Mouse (Mus musculus) stomach, postnatal 0 days (tissue): Measurements from ENCODE around the gene Plbd2. TPM values are rescaled to one million over a fixed set of nuclear protein-coding genes. Genes with fewer than 3 reads are reported as not detected.

Experiments
- ATAC-seq: fragments of 200-750 bp; cut with Nextera tagmentation; 2 replicates; pipeline ENCODE4 v1.8.0; 2017; ENCODE audit not compliant: low FRiP score, low TSS enrichment
- DNase-seq: peaks from one replicate; pipeline ENCODE4 v3.0.0-alpha.2; 2016; ENCODE audit warnings: low spot score
- H3K27ac ChIP-seq: fragments of 300-500 bp; sonication (generic); replicated peaks from 2 replicates; pipeline ENCODE4 v1.5.1; 2014; ENCODE audit warnings: mild to moderate bottlenecking, control low read depth
- H3K27me3 ChIP-seq: fragments of 300-500 bp; sonication (generic); 2 replicates; pipeline ENCODE4 v1.6.1; 2014; ENCODE audit warnings: low read length; ENCODE audit not compliant: control insufficient read depth, insufficient read depth
- H3K36me3 ChIP-seq: fragments of 300-500 bp; sonication (generic); 2 replicates; pipeline ENCODE4 v1.6.1; 2014; ENCODE audit warnings: low read length, mixed read lengths; ENCODE audit not compliant: control insufficient read depth, insufficient read depth
- H3K4me1 ChIP-seq: fragments of 300-500 bp; sonication (generic); replicated peaks from 2 replicates; pipeline ENCODE4 v1.6.1; 2014; ENCODE audit warnings: antibody characterized with exemption; ENCODE audit not compliant: control insufficient read depth, insufficient read depth
- H3K4me2 ChIP-seq: fragments of 300-500 bp; sonication (generic); replicated peaks from 2 replicates; pipeline ENCODE4 v1.6.1; 2014; ENCODE audit warnings: low read depth, mild to moderate bottlenecking, control low read depth, moderate library complexity
- H3K4me3 ChIP-seq: fragments of 300-500 bp; sonication (generic); 2 replicates; pipeline ENCODE4 v1.5.1; 2014; ENCODE audit warnings: low read depth, low read length, control low read depth
- H3K9ac ChIP-seq: fragments of 300-500 bp; sonication (generic); 2 replicates; pipeline ENCODE4 v1.6.1; 2014; ENCODE audit warnings: mild to moderate bottlenecking, low read length, control low read depth, mixed read lengths
- H3K9me3 ChIP-seq: fragments of 300-500 bp; sonication (generic); 2 replicates; pipeline ENCODE4 v1.6.1; 2016; ENCODE audit warnings: low read length; ENCODE audit not compliant: control insufficient read depth
- CTCF ChIP-seq: IDR thresholded peaks from 2 replicates; pipeline ENCODE4 v1.5.1; 2016; ENCODE audit warnings: antibody characterized with exemption, low read depth, mild to moderate bottlenecking, moderate library complexity
- EP300 ChIP-seq: optimal IDR thresholded peaks from 2 replicates; pipeline ENCODE3; 2016; ENCODE audit warnings: antibody characterized with exemption
- WGBS: fragments of 180-500 bp; shearing (Covaris S2); extraction: QIAGEN DNeasy Blood & Tissue Kit; methylation state at CpG from one replicate; pipeline ENCODE4 v1.1.7; 2014; 5-methylcytosine and 5-hydroxymethylcytosine counted together
- polyA plus RNA-seq: library from polyadenylated mRNA; unstranded; fragments of >200 nt; fragmentation: Nextera tagmentation; extraction: Ambion mirVana; gene quantifications from 2 replicates; pipeline ENCODE4 v1.2.1, GENCODE M21; 2015

Plbd2 gene
- polyA plus RNA-seq, 1 experiment from 2014 or later: 42.6 TPM

- Histone ChIP-seq H3K4me3 (no peak overlapping the region), H3K9me3 (no peaks in the 10 kb centered on the region), H3K27me3 (no peaks in the 10 kb centered on the region), H3K4me2 (no peak overlapping the region), H3K27ac (0 out of 2 replicates have a peak overlapping the region, but pooled peaks have one; percentile 31), H3K36me3 (no peaks in the 10 kb centered on the region), H3K9ac (no peak overlapping the region), H3K4me1 (peaks cover 2% of the 10 kb centered on the region; the same call in 1 of the 2 replicates)
- ATAC-seq (no peak), DNase-seq (no peak)
- TF ChIP-seq CTCF (no peak), EP300 (no peak)
- 78% methylated on average over 9 of the region's 9 CpGs for WGBS
These were observed 10.7 kb upstream of the Plbd2 start for GRCm38 (mm10) chr5:120514031-120514677.

GRCm38 (mm10) chr5:120512911-120513555 lies 9.6 kb upstream of the Plbd2 start:
- no peak for DNase-seq
- Histone ChIP-seq H3K27ac (no peak overlapping the region), H3K27me3 (no peaks in the 10 kb centered on the region), H3K36me3 (no peaks in the 10 kb centered on the region), H3K4me1 (peaks cover 2% of the 10 kb centered on the region; the same call in 1 of the 2 replicates), H3K9ac (no peak overlapping the region), H3K4me3 (no peak overlapping the region), H3K4me2 (no peak overlapping the region), H3K9me3 (no peaks in the 10 kb centered on the region)
- ATAC-seq: no peak
- 70% methylated on average over 15 of the region's 15 CpGs for WGBS
- no peak for TF ChIP-seq CTCF
- TF ChIP-seq EP300: no peak

- 12% methylated on average over 14 of the region's 14 CpGs for WGBS
- Histone ChIP-seq H3K4me1 (peaks cover 2% of the 10 kb centered on the region; the same call in 1 of the 2 replicates), H3K4me2 (peak overlapping the region; percentile 71), H3K9me3 (no peaks in the 10 kb centered on the region), H3K9ac (peak overlapping the region; percentile 67), H3K27ac (peak overlapping the region; percentile 45; the same call in 1 of the 2 replicates), H3K4me3 (peak overlapping the region; percentile 60), H3K27me3 (no peaks in the 10 kb centered on the region), H3K36me3 (no peaks in the 10 kb centered on the region)
- TF ChIP-seq EP300 (no peak), CTCF (no peak)
- DNase-seq (no peak), ATAC-seq (no peak)
These were observed 8.3 kb upstream of the Plbd2 start for GRCm38 (mm10) chr5:120511643-120512220.

- peak within 1 kb of the TSS; percentile 71 for H3K4me2 ChIP-seq
- H3K9ac ChIP-seq: peak within 1 kb of the TSS; percentile 67
- H3K27me3 ChIP-seq: no peaks in the 10 kb centered on the region
- DNase-seq (peak; percentile 96), ATAC-seq (peak; percentile 94)
- H3K27ac ChIP-seq: peak within 1 kb of the TSS; percentile 45; the same call in 1 of the 2 replicates
- H3K9me3 ChIP-seq: no peaks in the 10 kb centered on the region
- no peaks in the 10 kb centered on the region for H3K36me3 ChIP-seq
- TF ChIP-seq EP300: no peak
- no peak for TF ChIP-seq CTCF
- H3K4me1 ChIP-seq: peaks cover 2% of the 10 kb centered on the region; the same call in 1 of the 2 replicates
- peak within 1 kb of the TSS; percentile 60 for H3K4me3 ChIP-seq
- WGBS: under 1% methylated on average over 36 of the region's 36 CpGs
These were observed 7.7 kb upstream of the Plbd2 start, which contains the start of gene Slc8b1 for GRCm38 (mm10) chr5:120510982-120511642. TSS of gene Slc8b1 (plus strand) at chr5:120511168.

- Histone ChIP-seq H3K9ac (no peak overlapping the region), H3K9me3 (no peaks in the 10 kb centered on the region), H3K27ac (no peak overlapping the region), H3K27me3 (no peaks in the 10 kb centered on the region), H3K4me3 (no peak overlapping the region), H3K4me2 (no peak overlapping the region), H3K36me3 (no peaks in the 10 kb centered on the region), H3K4me1 (0 out of 2 replicates have a peak, but pooled peaks cover 2% of the 10 kb centered on the region)
- no peak for ATAC-seq
- DNase-seq: no peak
- 64% methylated on average over 4 of the region's 4 CpGs for WGBS
- TF ChIP-seq CTCF (no peak), EP300 (no peak)
These were observed 3.9 kb upstream of the Plbd2 start for GRCm38 (mm10) chr5:120507311-120507710.
